Mouse (Mus musculus): ENCODE results near the gene Ankrd12. TPM values are rescaled to one million over a fixed set of nuclear protein-coding genes. Genes with fewer than 3 reads are reported as not detected.

The Ankrd12 gene
- polyA plus RNA-seq (2021): 20.4 TPM

DNA sequence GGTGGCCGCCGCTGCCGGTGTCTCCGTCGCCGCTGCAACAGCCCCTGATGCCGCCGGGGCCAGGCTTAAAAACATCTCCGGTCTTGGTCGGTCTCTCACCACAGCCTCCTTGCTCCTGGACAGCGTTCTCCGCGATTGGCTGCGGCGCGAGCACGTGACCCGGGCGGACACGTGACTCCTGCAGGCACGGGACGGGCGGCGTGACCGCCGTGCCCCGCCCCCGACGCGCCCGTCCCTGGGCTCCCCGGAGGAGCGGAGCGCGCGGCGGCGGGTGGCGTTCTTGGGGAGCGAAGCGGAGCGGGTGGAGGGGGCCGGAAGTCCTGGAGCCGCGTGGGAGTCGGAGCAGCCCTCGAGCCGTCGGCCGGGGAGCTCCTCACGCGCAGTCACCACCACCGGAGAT lies at the start of gene Ankrd12:
Gene Ankrd12, minus strand, starts transcription at position 156 of the 400 bp plus-strand sequence.
- in situ Hi-C loops (cut with MboI; ENCODE audit: low pct_unique_long_range_greater_than_20kb): no loop called here
- ChIA-PET CTCF (interaction anchor here (0.7 to 1.9 kb wide), 3 partner anchors 14 to 212 kb away, joined by 3 to 5 read pairs (median 4); partner anchors contain the start of gene Ndufv2), POLR2A (no interaction called here)
- ATAC-seq: peak; percentile 90
- DNase-seq (ENCODE audit: low read depth, low spot score): peak; percentile 55
- TF ChIP-seq CTCF (IDR thresholded peaks at IDR 0.05): no peak
- H3K27me3 ChIP-seq: no peaks in the 10 kb centered on the region

GRCm38 (mm10) chr17:66125211-66125610 lies 48.3 kb upstream of the Ankrd12 start:
- POLR2A ChIA-PET: no interaction called here
- no peak for DNase-seq (ENCODE audit: low read depth, low spot score)
- ATAC-seq: no peak
- CTCF ChIA-PET: interaction anchor here (1.1 to 1.8 kb wide), 5 partner anchors 13 to 325 kb away, joined by 3 to 6 read pairs (median 5); partner anchors contain the start of gene Ndufv2
- in situ Hi-C loops (cut with MboI; ENCODE audit: low pct_unique_long_range_greater_than_20kb): no loop called here
- H3K27me3 ChIP-seq: no peaks in the 10 kb centered on the region
- no peak for TF ChIP-seq CTCF (IDR thresholded peaks at IDR 0.05)

DNA sequence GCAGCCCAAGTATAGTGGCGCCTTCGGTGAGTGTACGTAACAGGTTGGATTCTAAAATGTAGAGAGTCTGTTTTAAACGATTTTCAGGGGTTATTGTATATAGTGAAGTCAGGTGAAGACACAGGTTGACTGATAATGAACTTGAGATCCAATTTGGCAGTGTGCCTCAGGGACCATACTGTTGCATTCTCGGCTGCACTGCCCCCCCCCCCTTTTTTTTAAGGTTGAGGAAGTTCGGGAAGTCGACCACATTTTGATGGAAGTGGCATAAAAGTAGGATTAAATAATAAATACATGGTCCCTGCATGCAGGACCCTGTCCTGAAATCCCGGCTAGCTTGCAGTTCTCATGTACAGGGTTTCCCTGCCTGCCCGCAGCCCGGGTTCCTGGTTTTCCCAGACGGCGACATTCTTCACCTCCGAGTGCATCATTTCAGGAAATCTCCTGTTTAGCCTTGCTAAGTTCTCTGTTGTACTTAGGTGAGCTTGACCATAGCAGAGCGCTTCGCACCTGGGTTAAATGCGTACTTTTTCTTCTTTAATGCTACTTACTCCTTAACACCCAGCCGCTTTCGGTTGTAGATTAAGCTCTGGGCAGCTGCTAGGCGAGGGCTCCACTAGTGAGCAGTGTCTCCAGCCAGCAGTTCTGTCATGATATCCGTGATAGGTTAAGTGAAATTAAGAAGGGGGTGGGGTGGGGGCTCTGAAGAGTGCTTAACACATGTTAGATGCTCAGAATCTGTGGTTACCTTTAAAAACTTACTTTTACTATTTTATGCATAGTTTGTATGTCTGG lies 47.1 kb upstream of the Ankrd12 start:
- DNase-seq (ENCODE audit: low read depth, low spot score) (no peak), ATAC-seq (peak; percentile 36)
- POLR2A ChIA-PET: interaction anchor here (0.6 to 0.7 kb wide), 3 partner anchors 19 to 410 kb away, joined by 3 to 9 read pairs (median 5); no protein-coding TSS in a partner anchor
- CTCF ChIA-PET: interaction anchor here (1.6 to 1.8 kb wide), 2 partner anchors 22 to 24 kb away, joined by 5 to 6 read pairs; partner anchors contain the start of gene Ndufv2
- in situ Hi-C loops (cut with MboI; ENCODE audit: low pct_unique_long_range_greater_than_20kb): loop anchor here (25.0 kb wide), 1 partner anchor 512 kb away; the partner anchor contains the start of gene Vapa
- no peaks in the 10 kb centered on the region for H3K27me3 ChIP-seq
- no peak for TF ChIP-seq CTCF (IDR thresholded peaks at IDR 0.05)

DNA sequence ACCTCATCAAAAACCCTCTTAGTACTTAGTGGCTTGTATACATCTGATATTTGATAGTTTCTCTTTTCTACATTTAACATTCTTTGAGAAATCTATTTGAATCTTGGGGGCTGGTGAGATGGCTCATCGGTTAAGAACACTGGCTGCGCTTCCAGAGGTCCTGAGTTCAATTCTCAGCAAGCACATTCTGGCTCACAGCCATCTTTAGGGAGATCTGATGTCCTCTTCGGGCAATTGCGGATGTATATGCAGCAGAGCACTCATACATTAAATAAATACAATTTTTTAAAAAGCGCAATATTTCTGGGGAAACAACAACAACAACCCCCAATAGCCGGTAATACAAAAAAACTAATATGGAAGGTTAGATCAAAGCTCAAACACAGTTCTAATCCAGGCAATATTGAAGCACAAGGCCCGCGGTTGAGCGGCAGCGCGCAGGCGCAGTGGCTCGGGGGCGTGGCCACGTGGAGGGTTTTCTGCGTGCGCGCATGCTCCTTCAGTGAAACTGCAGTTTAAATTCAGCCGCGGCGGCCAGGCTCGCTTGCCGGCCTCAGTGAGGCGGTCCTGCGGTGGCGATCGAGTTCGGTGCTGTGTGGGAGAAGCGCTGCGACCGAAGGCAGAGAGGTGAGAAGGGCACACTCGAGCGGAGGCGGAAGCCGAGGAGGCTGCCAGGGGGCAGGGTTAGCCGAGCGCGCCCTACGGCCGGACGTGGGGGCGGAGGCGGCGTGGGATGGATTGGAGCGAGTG lies 46.4 kb upstream of the Ankrd12 start, which contains the start of gene Ddx11:
Gene Ddx11, plus strand, starts transcription at position 455 of the 750 bp plus-strand sequence.
- H3K27me3 ChIP-seq: no peaks in the 10 kb centered on the region
- TF ChIP-seq CTCF (IDR thresholded peaks at IDR 0.05): no peak
- in situ Hi-C loops (cut with MboI; ENCODE audit: low pct_unique_long_range_greater_than_20kb): loop anchor here (25.0 kb wide), 1 partner anchor 511 kb away; the partner anchor contains the start of gene Vapa
- ChIA-PET POLR2A (no interaction called here), CTCF (no interaction called here)
- DNase-seq (ENCODE audit: low read depth, low spot score): no peak
- peak; percentile 84 for ATAC-seq

- DNase-seq (ENCODE audit: low read depth, low spot score): no peak
- in situ Hi-C loops (cut with MboI; ENCODE audit: low pct_unique_long_range_greater_than_20kb): loop anchor here (25.0 kb wide), 1 partner anchor 508 kb away; the partner anchor contains the start of gene Vapa
Measured at GRCm38 (mm10) chr17:66120701-66121100, 43.8 kb upstream of the Ankrd12 start.

GRCm38 (mm10) chr17:66118991-66119390 lies 42.1 kb upstream of the Ankrd12 start:
- no peak for DNase-seq (ENCODE audit: low read depth, low spot score)
- no peak for ATAC-seq
- in situ Hi-C loops (cut with MboI; ENCODE audit: low pct_unique_long_range_greater_than_20kb): loop anchor here (25.0 kb wide), 1 partner anchor 507 kb away; the partner anchor contains the start of gene Vapa
- ChIA-PET POLR2A (no interaction called here), CTCF (interaction anchor here (1.2 kb wide), 1 partner anchor 12 kb away, joined by 3 read pairs; no protein-coding TSS in a partner anchor)
- H3K27me3 ChIP-seq: no peaks in the 10 kb centered on the region
- no peak for TF ChIP-seq CTCF (IDR thresholded peaks at IDR 0.05)

More at GRCm38 (mm10) chr17:66120701-66121100, 43.8 kb upstream of the Ankrd12 start:
- CTCF ChIA-PET: no interaction called here
- ATAC-seq: no peak
- no peaks in the 10 kb centered on the region for H3K27me3 ChIP-seq
- POLR2A ChIA-PET: no interaction called here
- no peak for TF ChIP-seq CTCF (IDR thresholded peaks at IDR 0.05)

DNA sequence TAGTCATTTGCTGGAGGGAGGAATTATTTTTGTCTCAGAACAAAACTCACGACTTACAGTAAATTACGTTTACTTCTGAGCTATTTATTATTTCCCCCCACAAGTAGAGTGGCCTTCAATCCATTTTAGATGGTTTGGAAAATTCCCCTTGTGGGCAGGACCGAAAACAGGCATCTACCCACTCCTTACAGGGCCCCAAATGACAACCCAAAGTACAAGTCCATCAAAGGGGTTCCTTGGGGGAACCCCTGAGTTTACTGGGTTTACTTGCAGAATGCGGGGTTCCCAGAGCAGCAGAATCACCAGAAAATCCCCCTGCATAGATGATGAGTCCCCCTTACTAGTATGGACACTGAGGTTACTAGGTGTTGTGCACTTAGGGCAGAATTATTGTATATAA lies 35.3 kb upstream of the Ankrd12 start:
- no peak for TF ChIP-seq CTCF (IDR thresholded peaks at IDR 0.05)
- POLR2A ChIA-PET: no interaction called here
- no peak for ATAC-seq
- H3K27me3 ChIP-seq: no peaks in the 10 kb centered on the region
- CTCF ChIA-PET: no interaction called here
- in situ Hi-C loops (cut with MboI; ENCODE audit: low pct_unique_long_range_greater_than_20kb): loop anchor here (25.0 kb wide), 1 partner anchor 500 kb away; the partner anchor contains the start of gene Vapa
- DNase-seq (ENCODE audit: low read depth, low spot score): no peak

DNA sequence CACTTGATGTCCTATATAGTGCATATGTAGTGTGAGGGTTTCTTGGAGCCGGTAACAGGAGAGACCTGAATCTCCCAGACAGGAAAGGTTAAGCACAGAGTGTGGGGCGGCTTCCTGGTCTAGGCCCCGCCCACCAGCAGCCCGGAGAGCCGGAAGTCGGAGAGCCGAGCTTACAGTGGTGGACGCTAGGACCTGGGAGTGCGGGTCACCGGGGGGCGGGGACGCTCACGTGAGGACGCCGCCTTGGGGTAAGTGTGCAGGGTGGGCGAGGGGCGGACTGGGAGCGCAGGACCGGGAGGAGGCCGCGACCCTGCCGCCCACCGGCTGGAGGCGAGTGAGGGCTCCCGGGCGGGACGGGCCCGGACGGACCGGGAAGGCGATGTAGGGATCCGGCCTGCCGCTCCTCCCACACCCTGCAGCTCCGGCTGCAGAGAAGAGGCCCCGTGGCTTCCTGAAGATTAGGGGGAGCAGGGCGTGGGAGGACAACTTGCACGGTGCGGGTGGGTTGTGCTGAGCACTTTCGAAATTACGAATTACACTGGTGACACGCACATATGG lies 34.6 kb upstream of the Ankrd12 start, which contains the start of gene Washc1:
Gene Washc1, plus strand, starts transcription at position 144 of the 558 bp plus-strand sequence.
- ChIA-PET CTCF (no interaction called here), POLR2A (interaction anchor here (0.8 kb wide), 1 partner anchor 11 kb away, joined by 3 read pairs; no protein-coding TSS in a partner anchor)
- TF ChIP-seq CTCF (IDR thresholded peaks at IDR 0.05): no peak
- DNase-seq (ENCODE audit: low read depth, low spot score) (no peak), ATAC-seq (peak; percentile 97)
- in situ Hi-C loops (cut with MboI; ENCODE audit: low pct_unique_long_range_greater_than_20kb): loop anchor here (25.0 kb wide), 1 partner anchor 499 kb away; the partner anchor contains the start of gene Vapa
- no peaks in the 10 kb centered on the region for H3K27me3 ChIP-seq

DNA sequence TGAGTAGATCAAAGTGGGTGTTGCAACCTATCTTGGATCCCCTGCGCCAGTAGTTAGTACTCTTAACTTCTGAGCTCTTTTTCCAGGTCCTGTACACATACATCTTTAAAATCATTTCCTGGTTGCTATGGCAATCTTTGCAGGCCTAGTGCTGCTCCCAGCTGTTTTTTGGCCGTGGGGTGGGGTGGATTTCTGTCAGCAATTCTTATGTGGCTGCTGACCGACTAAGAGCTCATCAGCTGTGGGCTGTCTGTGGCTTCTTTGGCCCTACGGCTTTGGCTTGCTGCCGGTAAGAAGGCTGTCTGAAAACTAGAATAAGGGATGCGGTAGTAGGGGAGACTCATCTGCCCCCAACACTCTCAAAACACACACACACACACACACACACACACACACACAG lies 33.9 kb upstream of the Ankrd12 start:
- in situ Hi-C loops (cut with MboI; ENCODE audit: low pct_unique_long_range_greater_than_20kb): loop anchor here (25.0 kb wide), 1 partner anchor 498 kb away; the partner anchor contains the start of gene Vapa
- ATAC-seq (no peak), DNase-seq (ENCODE audit: low read depth, low spot score) (no peak)
- ChIA-PET CTCF (interaction anchor here (0.9 to 1.1 kb wide), 2 partner anchors 246 to 398 kb away, joined by 3 to 4 read pairs; no protein-coding TSS in a partner anchor), POLR2A (interaction anchor here (0.7 to 0.8 kb wide), 2 partner anchors 11 to 496 kb away, joined by 3 read pairs; no protein-coding TSS in a partner anchor)
- TF ChIP-seq CTCF (IDR thresholded peaks at IDR 0.05): no peak
- H3K27me3 ChIP-seq: no peaks in the 10 kb centered on the region
